Mouse (Mus musculus) spleen, postnatal 10 days (tissue): ENCODE measurements around the gene Arhgap24.
"Not testable (repeated sequence)": the region's sequence is repeated elsewhere in the genome, so short reads cannot be mapped to it uniquely, and the experiment has no call there.

Experiments
- DNase-seq, 2 experiments: peaks; one replicate each; pipeline ENCODE4 v3.0.0; 2021 to 2022; ENCODE audit warnings: low spot score in 2 of 2

Arhgap24 gene

GRCm38 (mm10) chr5:102793536-102793935, 312.3 kb downstream of the Arhgap24 start:
- no peak for DNase-seq

- DNase-seq: no peak
Observed at GRCm38 (mm10) chr5:102801469-102801868, 320.3 kb downstream of the Arhgap24 start.

GRCm38 (mm10) chr5:102802833-102803232, 321.6 kb downstream of the Arhgap24 start:
- no peak for DNase-seq

GRCm38 (mm10) chr5:102803675-102804074, 322.5 kb downstream of the Arhgap24 start:
- no peak for DNase-seq

GRCm38 (mm10) chr5:102807518-102807917, 326.3 kb downstream of the Arhgap24 start:
- no peak for DNase-seq

- no peak for DNase-seq
Observed at GRCm38 (mm10) chr5:102810366-102810957, 329.3 kb downstream of the Arhgap24 start.

GRCm38 (mm10) chr5:102813271-102813670, 332.1 kb downstream of the Arhgap24 start:
- no peak for DNase-seq

GRCm38 (mm10) chr5:102817641-102818040, 336.4 kb downstream of the Arhgap24 start:
- DNase-seq: no peak

- no peak for DNase-seq
Observed at GRCm38 (mm10) chr5:102825538-102825937, 344.3 kb downstream of the Arhgap24 start.

GRCm38 (mm10) chr5:102839071-102839470, 357.9 kb downstream of the Arhgap24 start:
- no peak for DNase-seq

GRCm38 (mm10) chr5:102843934-102844709, 362.9 kb downstream of the Arhgap24 start:
- no peak for DNase-seq

GRCm38 (mm10) chr5:102844731-102845598, 363.8 kb downstream of the Arhgap24 start:
- DNase-seq: peak in 1 of 2 experiments; percentile 15

GRCm38 (mm10) chr5:102845800-102846199, 364.6 kb downstream of the Arhgap24 start:
- DNase-seq: no peak

GRCm38 (mm10) chr5:102847859-102848258, 366.7 kb downstream of the Arhgap24 start:
- DNase-seq: no peak

- DNase-seq: no peak
Observed at GRCm38 (mm10) chr5:102851761-102852160, 370.6 kb downstream of the Arhgap24 start.

GRCm38 (mm10) chr5:102853750-102854149, 372.6 kb downstream of the Arhgap24 start:
- DNase-seq: no peak

- no peak for DNase-seq
Observed at GRCm38 (mm10) chr5:102855805-102856204, 374.6 kb downstream of the Arhgap24 start.

GRCm38 (mm10) chr5:102858047-102858446, 376.9 kb downstream of the Arhgap24 start:
- DNase-seq: no peak

GRCm38 (mm10) chr5:102859749-102860148, 378.6 kb downstream of the Arhgap24 start:
- DNase-seq: no peak

GRCm38 (mm10) chr5:102868196-102868595, 387.0 kb downstream of the Arhgap24 start:
- no peak for DNase-seq

- not testable (repeated sequence) for DNase-seq
Observed at GRCm38 (mm10) chr5:102872996-102873395, 391.8 kb downstream of the Arhgap24 start.

- peak in 1 of 2 experiments; percentile 18 for DNase-seq
Observed at GRCm38 (mm10) chr5:102874605-102875298, 393.6 kb downstream of the Arhgap24 start.
